In the genomic region with DNA sequence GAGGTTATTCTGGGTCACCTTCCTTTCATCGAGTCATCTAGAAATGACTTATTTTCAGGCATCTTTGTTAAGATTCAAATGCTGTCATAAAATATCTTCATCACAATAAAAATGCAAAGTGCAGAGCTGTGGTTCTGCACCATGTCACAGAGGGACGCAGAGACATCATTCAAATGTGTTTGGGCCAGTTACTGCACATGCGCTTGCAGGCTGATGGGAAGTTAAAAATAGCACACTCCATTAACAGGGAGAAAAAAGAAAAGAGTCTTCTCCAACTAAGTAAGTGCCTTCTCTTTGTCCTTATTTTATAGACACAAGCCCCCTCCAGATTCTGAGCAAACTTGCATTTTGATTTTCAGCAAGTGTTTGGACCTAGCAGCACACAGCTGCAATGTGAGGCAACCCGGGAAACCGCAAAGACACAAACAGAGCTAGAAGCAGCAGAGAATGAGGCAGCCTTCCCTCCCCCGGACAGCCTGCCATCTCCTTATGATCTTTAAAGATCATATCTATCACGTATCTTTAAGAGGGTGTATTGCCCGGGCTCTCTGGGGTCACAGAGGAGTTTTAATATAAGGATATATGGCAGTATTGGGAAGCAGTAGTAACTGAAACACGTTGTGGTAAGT, we compare ENCODE assay signal across 14 mouse cellular contexts.
A peak's percentile ranks its signal among the peaks of the same experiment; 100 is the strongest.
DNase-seq lines count a peak whose midpoint lies in the region; TF ChIP-seq lines count a peak whose summit lies in the region.
"Had no signal": no experiment of that assay in that cellular context is flagged by ENCODE, and none has a peak within 500 bp of the region (broad histone marks: within the 10 kb centered on the region; RNA-seq: fewer than 3 reads in every experiment).

No protein-coding gene starts in this region.

- peak overlapping the region; percentile 54; the same call in 1 of the 2 replicates for H3K9ac ChIP-seq in heart, adult 2 months (ENCODE audit: low read depth, low read length)
- H3K9ac ChIP-seq: lung, embryonic 15.5 days had no signal

- no peaks in the 10 kb centered on the region for H3K27me3 ChIP-seq in heart, adult 2 months (ENCODE audit: control insufficient read depth, insufficient read depth, low read length)
- H3K27me3 ChIP-seq: lung, embryonic 15.5 days; megakaryocyte, embryonic 14.5 days had no signal

- no peak for DNase-seq in heart, adult 2 months
- no peak for DNase-seq in heart, adult 8-10 months (ENCODE audit: low spot score)
- peak; percentile 2 for DNase-seq in lung, postnatal 25 days (ENCODE audit: low spot score)
- no peak for DNase-seq in lung, adult 18-20 months
- peak; percentile 63 for DNase-seq in brain, adult 2 months (ENCODE audit: low read depth, low spot score)
- DNase-seq in heart, postnatal 10 days = peak; percentile 26 to 29
- DNase-seq in cerebellum, adult 9-10 months = no peak
- no peak for DNase-seq in embryo, embryonic 9.5 days (ENCODE audit: extremely low spot score)
- DNase-seq: cerebellum, adult 9-11 months; gastrocnemius, postnatal 36 days; kidney, postnatal 10 days had no signal

- intact Hi-C loops in heart, adult 2 months (cut with DNase I) = no loop called here
- intact Hi-C loops in heart, postnatal 10 days (cut with DNase I) = no loop called here

- TF ChIP-seq CTCF in heart, adult 2 months (IDR thresholded peaks at IDR 0.05) = no peak

- H3K4me1 ChIP-seq in heart, adult 2 months (ENCODE audit: control insufficient read depth, insufficient read depth, low read length) = no peaks in the 10 kb centered on the region
- H3K4me1 ChIP-seq: embryonic facial prominence, embryonic 10.5 days; lung, embryonic 15.5 days; megakaryocyte, embryonic 14.5 days had no signal

- H3K79me2 ChIP-seq in heart, adult 2 months (replicated peaks; ENCODE audit: control insufficient read depth, insufficient read depth, low read length) = no peaks in the 10 kb centered on the region

- 54% methylated on average over 9 of the region's 9 CpGs for WGBS in heart, adult 2 months

- no peak for TF ChIP-seq POLR2A in heart, adult 2 months (IDR thresholded peaks at IDR 0.05; ENCODE audit: insufficient read depth, low read depth, low read length)

- H3K27ac ChIP-seq in heart, adult 2 months = peak overlapping the region; percentile 51
- H3K27ac ChIP-seq: embryonic facial prominence, embryonic 10.5 days; lung, embryonic 15.5 days had no signal

- 0 out of 2 replicates have a peak overlapping the region, but pooled peaks have one; percentile 12 for H3K4me3 ChIP-seq in heart, adult 2 months
- H3K4me3 ChIP-seq: embryonic facial prominence, embryonic 10.5 days; lung, embryonic 15.5 days; megakaryocyte, embryonic 14.5 days had no signal

- no peak for TF ChIP-seq EP300 in heart, adult 2 months (IDR thresholded peaks at IDR 0.05; ENCODE audit: insufficient read depth, low read depth, low read length)

- no peaks in the 10 kb centered on the region for H3K36me3 ChIP-seq in heart, adult 2 months (ENCODE audit: control insufficient read depth, insufficient read depth, low read length)
- H3K36me3 ChIP-seq: embryonic facial prominence, embryonic 10.5 days; lung, embryonic 15.5 days had no signal

Comparison
In these comparisons a context has a peak if more than half of its experiments do, and no peak if none do; other contexts are left out.
1. DNase-seq: peak in lung, postnatal 25 days (single experiment), brain, adult 2 months (single experiment) and heart, postnatal 10 days (2 of 2); none in heart, adult 2 months (0 of 2), heart, adult 8-10 months (single experiment), lung, adult 18-20 months (0 of 2), cerebellum, adult 9-10 months (single experiment) and embryo, embryonic 9.5 days (single experiment).